Mouse (Mus musculus) midbrain, postnatal 0 days (tissue): Measurements from ENCODE around the gene Igsf9. TPM values are rescaled to one million over a fixed set of nuclear protein-coding genes. Genes with fewer than 3 reads are reported as not detected.

Source experiments
- ATAC-seq: fragments of 200-750 bp; cut with Nextera tagmentation; 2 replicates; pipeline ENCODE4 v1.8.0; 2017; ENCODE audit warnings: moderate number of reproducible peaks, mild to moderate bottlenecking, moderate TSS enrichment, moderate library complexity; ENCODE audit not compliant: low FRiP score
- DNase-seq: peaks from one replicate; pipeline ENCODE4 v3.0.0-alpha.2; 2015; ENCODE audit warnings: low spot score
- H3K27ac ChIP-seq: fragments of 300-500 bp; sonication (generic); 2 replicates; pipeline ENCODE4 v1.5.1; 2014; ENCODE audit warnings: low read depth, mild to moderate bottlenecking, low read length, mixed read lengths
- H3K27me3 ChIP-seq: fragments of 300-500 bp; sonication (generic); 2 replicates; pipeline ENCODE4 v1.6.1; 2014; ENCODE audit warnings: low read length, control low read depth, mixed read lengths; ENCODE audit not compliant: insufficient read depth
- H3K36me3 ChIP-seq: fragments of 300-500 bp; sonication (generic); 2 replicates; pipeline ENCODE4 v1.6.1; 2014; ENCODE audit warnings: low read length, control low read depth, mixed read lengths; ENCODE audit not compliant: insufficient read depth
- H3K4me1 ChIP-seq: fragments of 300-500 bp; sonication (generic); 2 replicates; pipeline ENCODE4 v1.6.1; 2014; ENCODE audit warnings: mild to moderate bottlenecking, control low read depth, antibody characterized with exemption, low read length, mixed read lengths; ENCODE audit not compliant: insufficient read depth
- H3K4me2 ChIP-seq: fragments of 300-500 bp; sonication (generic); 2 replicates; pipeline ENCODE4 v1.6.1; 2014; ENCODE audit warnings: low read depth, mild to moderate bottlenecking, low read length, mixed read lengths; ENCODE audit not compliant: poor library complexity, severe bottlenecking
- H3K4me3 ChIP-seq: fragments of 300-500 bp; sonication (generic); 2 replicates; pipeline ENCODE4 v1.5.1; 2014; ENCODE audit warnings: low read depth, mild to moderate bottlenecking, low read length, moderate library complexity
- H3K9ac ChIP-seq: fragments of 300-500 bp; sonication (generic); replicated peaks from 2 replicates; pipeline ENCODE4 v1.6.1; 2014; ENCODE audit warnings: mild to moderate bottlenecking, low read length, moderate library complexity, mixed read lengths; ENCODE audit not compliant: poor library complexity, severe bottlenecking
- H3K9me3 ChIP-seq: fragments of 300-500 bp; sonication (generic); 2 replicates; pipeline ENCODE4 v1.6.1; 2016; ENCODE audit warnings: low read length, control low read depth
- CTCF ChIP-seq: IDR thresholded peaks from 2 replicates; pipeline ENCODE4 v1.5.1; 2016; ENCODE audit warnings: antibody characterized with exemption, mild to moderate bottlenecking
- WGBS: fragments of 180-500 bp; shearing (Covaris S2); extraction: QIAGEN DNeasy Blood & Tissue Kit; methylation state at CpG from one replicate; pipeline ENCODE4 v1.1.7; 2014; 5-methylcytosine and 5-hydroxymethylcytosine counted together
- polyA plus RNA-seq: library from polyadenylated mRNA; unstranded; fragments of >200 nt; fragmentation: Nextera tagmentation; extraction: Ambion mirVana; gene quantifications from 2 replicates; pipeline ENCODE4 v1.2.1, GENCODE M21; 2015
- total RNA-seq: library from RNA; depleted of rRNA; stranded (reverse); fragments of >200 nt; gene quantifications from 2 replicates; pipeline ENCODE4 v1.2.3, GENCODE M21; 2014

The Igsf9 gene
- total and polyA plus RNA-seq, 2 experiments from 2014 or later, result 29.0 to 40.6 TPM

DNA sequence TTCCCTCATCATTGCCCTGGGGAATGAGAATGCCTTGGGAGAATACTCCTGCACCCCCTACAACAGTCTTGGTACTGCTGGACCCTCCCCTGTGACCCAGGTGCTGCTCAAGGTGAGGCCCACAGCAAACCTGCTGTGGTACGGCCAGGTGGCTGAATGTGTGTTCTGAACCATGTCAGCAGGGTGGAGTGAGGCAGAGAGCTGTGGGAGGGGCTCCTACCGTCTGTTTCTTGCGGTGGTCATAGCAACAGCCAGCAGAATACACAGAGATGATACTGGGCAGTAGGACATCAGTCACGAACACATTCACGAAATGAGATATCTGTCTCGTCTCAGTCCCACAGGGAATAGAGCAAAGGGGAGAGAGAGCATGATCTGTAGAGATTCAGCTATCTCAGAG is 11.9 kb downstream of the Igsf9 start:
- no peak for TF ChIP-seq CTCF
- H3K36me3 ChIP-seq, result peaks cover 31% of the 10 kb centered on the region
- no peaks in the 10 kb centered on the region for H3K27me3 ChIP-seq
- no peak overlapping the region for H3K4me2 ChIP-seq
- H3K4me3 ChIP-seq, result no peak overlapping the region
- H3K9ac ChIP-seq, result no peak overlapping the region
- no peak overlapping the region for H3K27ac ChIP-seq
- DNase-seq (no peak), ATAC-seq (no peak)
- WGBS, result 65% methylated on average over 6 of the region's 6 CpGs
- no peaks in the 10 kb centered on the region for H3K4me1 ChIP-seq
- H3K9me3 ChIP-seq, result no peaks in the 10 kb centered on the region

DNA sequence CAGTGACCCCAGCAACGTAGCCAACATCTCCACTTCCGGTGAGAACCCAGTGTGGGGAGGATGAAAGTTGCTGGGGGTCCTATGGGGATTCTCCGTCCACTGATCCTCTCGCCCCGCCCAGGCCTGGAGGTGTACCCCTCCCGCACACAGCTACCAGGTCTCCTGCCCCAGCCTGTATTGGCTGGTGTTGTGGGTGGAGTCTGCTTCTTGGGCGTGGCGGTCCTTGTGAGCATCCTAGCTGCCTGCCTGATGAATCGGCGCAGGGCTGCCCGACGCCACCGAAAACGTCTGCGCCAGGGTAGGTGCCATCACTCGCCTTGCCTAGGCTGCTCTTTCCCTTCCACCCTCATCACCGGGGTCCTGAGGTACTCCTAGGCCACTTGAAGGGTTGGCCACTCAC is 14.4 kb downstream of the Igsf9 start:
- Histone ChIP-seq H3K36me3 (peaks cover 31% of the 10 kb centered on the region), H3K4me1 (peaks cover 5% of the 10 kb centered on the region; the same call in 1 of the 2 replicates), H3K27ac (no peak overlapping the region), H3K4me2 (no peak overlapping the region), H3K9ac (no peak overlapping the region), H3K9me3 (no peaks in the 10 kb centered on the region), H3K4me3 (no peak overlapping the region), H3K27me3 (peaks cover 12% of the 10 kb centered on the region; the same call in 1 of the 2 replicates)
- TF ChIP-seq CTCF, result no peak
- 86% methylated on average over 17 of the region's 17 CpGs for WGBS
- DNase-seq (no peak), ATAC-seq (no peak)

DNA sequence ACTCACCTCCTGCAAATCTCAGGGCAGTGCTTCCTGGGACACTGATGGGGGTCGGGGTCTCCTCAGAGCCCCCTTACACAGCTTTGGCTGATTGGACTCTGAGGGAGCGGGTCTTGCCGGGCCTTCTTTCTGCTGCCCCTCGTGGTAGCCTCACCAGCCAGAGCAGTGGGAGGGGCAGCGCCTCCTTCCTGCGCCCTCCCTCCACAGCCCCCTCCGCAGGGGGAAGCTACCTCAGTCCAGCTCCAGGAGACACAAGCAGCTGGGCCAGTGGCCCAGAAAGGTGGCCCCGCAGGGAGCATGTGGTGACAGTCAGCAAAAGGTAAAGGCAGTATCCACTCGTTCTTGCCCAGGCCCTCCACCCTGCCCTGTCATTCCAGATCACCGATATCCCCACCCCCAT is 15.8 kb downstream of the Igsf9 start:
- H3K36me3 ChIP-seq, result peaks cover 22% of the 10 kb centered on the region
- TF ChIP-seq CTCF, result no peak
- 81% methylated on average over 10 of the region's 10 CpGs for WGBS
- no peak overlapping the region for H3K9ac ChIP-seq
- H3K9me3 ChIP-seq, result no peaks in the 10 kb centered on the region
- no peak overlapping the region for H3K27ac ChIP-seq
- H3K27me3 ChIP-seq, result peaks cover 12% of the 10 kb centered on the region; the same call in 1 of the 2 replicates
- DNase-seq (no peak), ATAC-seq (no peak)
- peaks cover 5% of the 10 kb centered on the region; the same call in 1 of the 2 replicates for H3K4me1 ChIP-seq
- H3K4me3 ChIP-seq, result no peak overlapping the region
- no peak overlapping the region for H3K4me2 ChIP-seq

- Histone ChIP-seq H3K4me2 (peak within 1 kb of the TSS; percentile 52), H3K27ac (peak within 1 kb of the TSS; percentile 43; the same call in 1 of the 2 replicates), H3K9ac (peak within 1 kb of the TSS; percentile 51), H3K36me3 (peaks cover 11% of the 10 kb centered on the region), H3K9me3 (no peaks in the 10 kb centered on the region), H3K4me3 (peak within 1 kb of the TSS; percentile 39), H3K27me3 (peaks cover 12% of the 10 kb centered on the region; the same call in 1 of the 2 replicates), H3K4me1 (peaks cover 5% of the 10 kb centered on the region; the same call in 1 of the 2 replicates)
- DNase-seq (peak; percentile 51), ATAC-seq (peak; percentile 17)
- TF ChIP-seq CTCF, result peak; percentile 48
- 4% methylated on average over 30 of the region's 30 CpGs for WGBS
These were observed 18.3 kb downstream of the Igsf9 start, which contains the start of gene Tagln2 for GRCm38 (mm10) chr1:172499765-172500441. Gene Tagln2 (plus strand): TSS chr1:172500047.

DNA sequence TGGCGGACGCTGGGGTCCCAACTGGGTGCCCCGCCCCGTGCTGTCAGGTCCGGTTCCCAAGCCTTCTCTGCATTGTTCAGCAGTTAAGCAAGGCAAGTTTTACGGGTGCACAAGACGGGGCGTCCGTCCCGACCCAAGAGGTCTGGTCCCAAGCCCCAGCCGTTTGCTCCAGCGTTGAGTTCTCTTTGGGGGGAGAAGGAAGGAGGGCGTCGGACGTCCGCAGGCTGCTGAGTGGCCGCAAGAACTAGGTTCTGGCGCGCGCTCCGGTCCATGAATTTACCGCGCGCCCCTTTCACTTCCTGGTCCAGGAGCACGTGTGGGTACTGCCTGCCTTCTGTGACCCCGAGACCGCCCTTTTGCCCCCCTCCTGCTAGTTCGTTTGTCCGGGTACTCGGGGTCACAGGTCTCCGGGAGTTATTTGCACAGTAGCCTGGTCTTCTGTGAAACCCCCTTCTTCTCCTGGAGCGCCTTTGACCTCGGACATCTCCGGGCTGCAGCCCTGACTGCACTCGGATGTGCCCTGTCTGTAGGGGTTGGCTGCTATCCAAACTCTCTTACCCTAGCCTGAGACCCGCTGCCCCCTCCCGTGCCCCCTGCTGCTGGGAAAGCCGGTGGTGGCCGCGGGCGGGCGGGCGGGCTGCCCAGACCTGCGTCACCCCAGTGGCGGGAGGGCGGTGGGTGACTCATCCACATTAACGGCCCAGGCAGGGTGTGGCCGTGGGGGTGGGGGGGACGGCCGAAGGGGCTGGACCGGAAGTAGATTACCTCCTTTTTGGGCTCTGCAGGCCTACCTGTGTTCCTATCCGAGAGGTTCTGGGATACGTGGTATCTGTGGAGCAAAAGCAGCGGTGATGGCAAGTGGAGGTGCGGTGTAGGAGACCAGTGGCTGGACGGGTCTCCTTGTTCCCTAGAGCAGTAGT is 19.1 kb downstream of the Igsf9 start:
- ATAC-seq (peak; percentile 5; the same call in 1 of the 2 replicates), DNase-seq (no peak)
- peak overlapping the region; percentile 52 for H3K4me2 ChIP-seq
- no peaks in the 10 kb centered on the region for H3K9me3 ChIP-seq
- peaks cover 12% of the 10 kb centered on the region; the same call in 1 of the 2 replicates for H3K27me3 ChIP-seq
- H3K36me3 ChIP-seq, result peaks cover 11% of the 10 kb centered on the region
- TF ChIP-seq CTCF, result no peak
- H3K4me3 ChIP-seq, result peak overlapping the region; percentile 39
- peak overlapping the region; percentile 43; the same call in 1 of the 2 replicates for H3K27ac ChIP-seq
- 3% methylated on average over 55 of the region's 56 CpGs for WGBS
- peak overlapping the region; percentile 51 for H3K9ac ChIP-seq
- H3K4me1 ChIP-seq, result peaks cover 5% of the 10 kb centered on the region; the same call in 1 of the 2 replicates
